Mouse (Mus musculus) T-helper 2 cell (primary cell): ENCODE measurements around the gene Ccl17.

Experiments
- in situ Hi-C: fragments of 300-600 bp; cut with MboI, MseI; formaldehyde crosslinking; loops from one replicate; pipeline ENCODE4 v1.15.1; 2025; ENCODE audit warnings: high pct_unique_total_duplicates

The Ccl17 gene

GRCm38 (mm10) chr8:94810153-94810552, at the start of gene Ccl17:
Ccl17 (plus strand) TSS chr8:94810453.
- in situ Hi-C loops, result loop anchor here (25.0 kb wide), 1 partner anchor 98 kb away; no protein-coding TSS in a partner anchor

GRCm38 (mm10) chr8:94767035-94767434, 43.2 kb upstream of the Ccl17 start:
- in situ Hi-C loops, result no loop called here

GRCm38 (mm10) chr8:94770945-94771344, 39.3 kb upstream of the Ccl17 start:
- in situ Hi-C loops, result no loop called here

- in situ Hi-C loops, result no loop called here
Measured at GRCm38 (mm10) chr8:94771941-94772670, 38.1 kb upstream of the Ccl17 start, which contains the start of gene Cx3cl1. Cx3cl1 (plus strand) TSS chr8:94772009.

- in situ Hi-C loops, result no loop called here
Measured at GRCm38 (mm10) chr8:94773048-94773447, 37.2 kb upstream of the Ccl17 start.

GRCm38 (mm10) chr8:94773700-94774171, 36.5 kb upstream of the Ccl17 start:
- in situ Hi-C loops, result no loop called here

GRCm38 (mm10) chr8:94774601-94775000, 35.7 kb upstream of the Ccl17 start:
- in situ Hi-C loops, result no loop called here

- in situ Hi-C loops, result no loop called here
Measured at GRCm38 (mm10) chr8:94776346-94776745, 33.9 kb upstream of the Ccl17 start.

- in situ Hi-C loops, result no loop called here
Measured at GRCm38 (mm10) chr8:94778036-94778435, 32.2 kb upstream of the Ccl17 start.

- in situ Hi-C loops, result no loop called here
Measured at GRCm38 (mm10) chr8:94778473-94778872, 31.8 kb upstream of the Ccl17 start.

- in situ Hi-C loops, result no loop called here
Measured at GRCm38 (mm10) chr8:94778895-94779533, 31.2 kb upstream of the Ccl17 start.

- in situ Hi-C loops, result loop anchor here (5.0 kb wide), 1 partner anchor 38 kb away; no protein-coding TSS in a partner anchor
Measured at GRCm38 (mm10) chr8:94779534-94780294, 30.5 kb upstream of the Ccl17 start.

- in situ Hi-C loops, result loop anchor here (5.0 kb wide), 1 partner anchor 37 kb away; no protein-coding TSS in a partner anchor
Measured at GRCm38 (mm10) chr8:94780491-94781154, 29.6 kb upstream of the Ccl17 start.

GRCm38 (mm10) chr8:94781155-94781837, 29.0 kb upstream of the Ccl17 start:
- in situ Hi-C loops, result loop anchor here (5.0 kb wide), 1 partner anchor 36 kb away; no protein-coding TSS in a partner anchor

- in situ Hi-C loops, result loop anchor here (5.0 kb wide), 1 partner anchor 35 kb away; no protein-coding TSS in a partner anchor
Measured at GRCm38 (mm10) chr8:94781838-94782235, 28.4 kb upstream of the Ccl17 start.

- in situ Hi-C loops, result loop anchor here (5.0 kb wide), 1 partner anchor 33 kb away; no protein-coding TSS in a partner anchor
Measured at GRCm38 (mm10) chr8:94783890-94784289, 26.4 kb upstream of the Ccl17 start.

GRCm38 (mm10) chr8:94785247-94785985, 24.8 kb upstream of the Ccl17 start:
- in situ Hi-C loops, result no loop called here

GRCm38 (mm10) chr8:94785995-94786595, 24.2 kb upstream of the Ccl17 start:
- in situ Hi-C loops, result no loop called here
